Mouse (Mus musculus): ENCODE results near the gene Ifit2. TPM values are rescaled to one million over a fixed set of nuclear protein-coding genes. Genes with fewer than 3 reads are reported as not detected.

Ifit2 gene
- polyA plus RNA-seq, 1 experiment from 2014 or later = 12.5 TPM

DNA sequence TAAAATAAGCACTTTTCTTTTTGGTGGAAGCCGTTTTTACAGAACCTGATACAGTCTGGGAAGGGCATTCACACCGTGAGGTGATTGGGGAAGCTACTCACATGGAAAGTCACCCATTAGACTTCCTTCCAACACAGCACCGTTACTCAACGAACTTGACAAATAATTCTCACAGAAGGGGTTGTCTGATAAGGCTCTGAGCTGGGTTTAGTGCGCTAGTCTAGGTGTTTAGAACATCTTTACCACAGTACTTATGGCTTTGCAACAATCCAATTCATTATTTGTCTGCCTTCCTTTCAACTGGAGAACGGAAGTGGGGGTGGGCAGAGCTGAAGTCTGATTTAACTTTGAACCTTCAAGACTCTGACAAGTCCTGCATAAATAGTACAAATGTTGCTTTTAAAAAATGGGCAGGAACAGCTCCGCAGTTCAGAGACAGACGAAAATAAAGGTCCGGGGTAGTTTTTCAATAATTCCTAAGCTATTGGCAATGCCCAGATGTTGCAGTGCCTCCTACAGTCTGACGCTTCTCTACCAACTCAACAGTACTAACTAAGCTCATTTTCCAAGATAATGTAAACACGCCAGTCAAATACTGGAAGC, 24.1 kb upstream of the Ifit2 start:
- Histone ChIP-seq H3K27ac (replicated peaks; ENCODE audit: low read depth, low read length) (no peak overlapping the region), H3K4me3 (ENCODE audit: low read depth, low read length) (peak overlapping the region; percentile 71), H3K4me2 (ENCODE audit: low read depth, low read length) (peak overlapping the region; percentile 79), H3K9me3 (replicated peaks; ENCODE audit: control insufficient read depth, low read length) (no peaks in the 10 kb centered on the region), H3K36me3 (replicated peaks; ENCODE audit: control insufficient read depth, insufficient read depth, low read depth, low read length) (no peaks in the 10 kb centered on the region), H3K27me3 (ENCODE audit: control insufficient read depth, insufficient read depth, low read length) (no peaks in the 10 kb centered on the region), H3K4me1 (ENCODE audit: control insufficient read depth, insufficient read depth, low read length) (no peaks in the 10 kb centered on the region), H3K9ac (replicated peaks; ENCODE audit: low read length) (peak overlapping the region; percentile 74)
- peak; percentile 28 for DNase-seq (ENCODE audit: low spot score)
- ATAC-seq (replicated peaks; ENCODE audit: insufficient number of reproducible peaks, low FRiP score, low TSS enrichment, low read depth) = no peak
- WGBS = 36% methylated on average over 11 of the region's 11 CpGs

DNA sequence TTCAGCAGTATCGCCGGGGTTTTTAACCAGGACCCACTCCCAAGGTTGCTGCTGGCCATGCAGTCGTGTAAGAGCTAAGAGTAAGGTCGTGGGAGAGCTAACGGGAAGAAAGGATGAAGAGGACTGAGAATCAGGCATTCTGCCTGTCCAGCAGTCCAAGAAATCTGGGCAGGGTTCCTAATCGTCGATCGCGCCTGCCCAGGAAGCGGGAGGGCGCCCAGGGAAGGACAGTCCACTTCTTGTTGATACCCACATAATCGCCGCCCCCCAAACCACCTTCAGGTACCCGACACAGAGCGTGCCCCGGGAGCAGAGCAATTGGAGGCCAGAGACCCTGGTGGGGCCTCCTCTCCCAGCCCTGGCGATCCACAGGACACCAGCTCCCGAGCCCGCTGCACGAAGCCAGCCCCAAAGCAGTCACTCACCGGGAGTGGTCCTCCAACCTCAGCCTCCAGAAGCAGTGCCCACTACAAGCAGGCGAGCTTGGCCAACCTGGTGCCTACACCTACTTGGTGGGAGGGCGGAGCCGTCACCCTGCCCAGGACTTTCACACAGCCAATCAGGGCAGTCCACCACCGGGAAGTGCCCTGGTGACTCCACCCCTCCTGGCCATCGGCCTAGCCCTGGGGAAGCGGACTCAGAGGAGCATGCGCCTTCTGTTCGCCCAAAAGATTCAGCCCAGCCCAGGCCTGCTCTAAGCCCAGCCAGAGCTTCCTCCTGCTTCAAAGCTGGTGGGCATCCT, 23.4 kb upstream of the Ifit2 start, which contains the start of gene Lipa:
TSS of gene Lipa (minus strand) at position 534 of the 742 bp plus-strand sequence.
- H3K4me1 ChIP-seq (ENCODE audit: control insufficient read depth, insufficient read depth, low read length) = no peaks in the 10 kb centered on the region
- DNase-seq (ENCODE audit: low spot score) (peak; percentile 91), ATAC-seq (replicated peaks; ENCODE audit: insufficient number of reproducible peaks, low FRiP score, low TSS enrichment, low read depth) (peak; percentile 100)
- H3K9me3 ChIP-seq (replicated peaks; ENCODE audit: control insufficient read depth, low read length) = no peaks in the 10 kb centered on the region
- no peaks in the 10 kb centered on the region for H3K27me3 ChIP-seq (ENCODE audit: control insufficient read depth, insufficient read depth, low read length)
- WGBS = under 1% methylated on average over 29 of the region's 29 CpGs
- peak within 1 kb of the TSS; percentile 71 for H3K4me3 ChIP-seq (ENCODE audit: low read depth, low read length)
- no peak within 1 kb of the TSS for H3K27ac ChIP-seq (replicated peaks; ENCODE audit: low read depth, low read length)
- H3K36me3 ChIP-seq (replicated peaks; ENCODE audit: control insufficient read depth, insufficient read depth, low read depth, low read length) = no peaks in the 10 kb centered on the region
- H3K9ac ChIP-seq (replicated peaks; ENCODE audit: low read length) = peak within 1 kb of the TSS; percentile 74
- H3K4me2 ChIP-seq (ENCODE audit: low read depth, low read length) = peak within 1 kb of the TSS; percentile 79

DNA sequence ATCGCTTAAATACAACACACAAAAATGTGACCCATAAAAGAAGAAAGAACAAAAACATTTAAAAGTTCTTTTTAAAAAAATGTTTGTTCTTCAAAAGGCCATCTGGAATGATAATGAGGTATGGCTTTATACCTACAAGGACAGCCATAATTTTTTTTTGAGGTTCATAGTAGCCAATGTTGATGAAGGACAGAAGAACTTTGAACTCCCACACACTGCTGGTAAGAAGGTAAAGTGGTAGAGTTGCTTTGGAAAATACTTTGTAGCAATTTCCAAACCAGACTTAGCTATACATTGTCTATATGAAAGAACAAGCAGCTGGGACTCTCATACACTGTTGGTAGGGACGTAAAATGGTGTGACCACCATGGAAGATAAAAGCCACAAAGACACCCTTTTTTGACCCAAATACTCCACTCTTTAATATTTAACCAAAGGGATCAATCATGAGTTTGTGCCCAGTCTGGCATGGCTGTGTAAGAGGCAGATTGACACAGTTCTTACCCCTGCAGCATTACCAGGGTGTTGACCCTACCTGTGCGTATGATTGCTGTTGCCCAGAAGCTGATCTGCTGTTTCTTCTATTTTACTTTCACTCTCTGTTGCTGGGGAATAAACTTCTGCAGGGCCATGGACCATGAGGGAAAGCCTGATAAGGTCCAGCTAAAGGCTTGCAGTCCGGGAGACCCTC, 18.3 kb upstream of the Ifit2 start:
- no peak for ATAC-seq (replicated peaks; ENCODE audit: insufficient number of reproducible peaks, low FRiP score, low TSS enrichment, low read depth)
- Histone ChIP-seq H3K27me3 (ENCODE audit: control insufficient read depth, insufficient read depth, low read length) (no peaks in the 10 kb centered on the region), H3K4me2 (ENCODE audit: low read depth, low read length) (no peak overlapping the region), H3K36me3 (replicated peaks; ENCODE audit: control insufficient read depth, insufficient read depth, low read depth, low read length) (no peaks in the 10 kb centered on the region), H3K27ac (replicated peaks; ENCODE audit: low read depth, low read length) (no peak overlapping the region), H3K9ac (replicated peaks; ENCODE audit: low read length) (no peak overlapping the region), H3K4me3 (ENCODE audit: low read depth, low read length) (no peak overlapping the region), H3K4me1 (ENCODE audit: control insufficient read depth, insufficient read depth, low read length) (no peaks in the 10 kb centered on the region), H3K9me3 (replicated peaks; ENCODE audit: control insufficient read depth, low read length) (no peaks in the 10 kb centered on the region)
- no peak for DNase-seq (ENCODE audit: low spot score)
- 90% methylated on average over 4 of the region's 4 CpGs for WGBS

DNA sequence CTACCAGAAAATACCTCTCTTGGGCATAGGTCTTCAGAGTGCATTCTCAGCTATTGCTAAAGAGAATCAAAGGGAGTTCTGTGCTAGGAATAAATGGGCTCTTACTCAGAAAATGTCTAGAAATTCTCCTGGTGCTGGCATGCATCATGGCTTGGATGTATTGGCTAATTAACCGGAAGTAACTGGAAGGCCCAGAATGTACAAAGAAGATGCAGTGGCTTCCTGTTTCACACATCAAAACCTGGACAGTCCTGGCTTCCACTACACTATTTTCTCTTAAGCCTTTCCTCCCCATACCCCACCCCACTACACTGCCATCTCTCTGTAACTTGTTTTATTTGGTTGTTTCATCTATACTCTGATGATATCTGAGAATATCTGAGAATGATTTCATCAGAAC, 11.1 kb upstream of the Ifit2 start:
- ATAC-seq (replicated peaks; ENCODE audit: insufficient number of reproducible peaks, low FRiP score, low TSS enrichment, low read depth) (no peak), DNase-seq (ENCODE audit: low spot score) (no peak)
- Histone ChIP-seq H3K4me2 (ENCODE audit: low read depth, low read length) (no peak overlapping the region), H3K9me3 (replicated peaks; ENCODE audit: control insufficient read depth, low read length) (no peaks in the 10 kb centered on the region), H3K4me3 (ENCODE audit: low read depth, low read length) (no peak overlapping the region), H3K4me1 (ENCODE audit: control insufficient read depth, insufficient read depth, low read length) (no peaks in the 10 kb centered on the region), H3K27me3 (ENCODE audit: control insufficient read depth, insufficient read depth, low read length) (no peaks in the 10 kb centered on the region), H3K9ac (replicated peaks; ENCODE audit: low read length) (no peak overlapping the region), H3K27ac (replicated peaks; ENCODE audit: low read depth, low read length) (no peak overlapping the region), H3K36me3 (replicated peaks; ENCODE audit: control insufficient read depth, insufficient read depth, low read depth, low read length) (no peaks in the 10 kb centered on the region)
- WGBS = 85% methylated on average over 1 of the region's 1 CpGs

DNA sequence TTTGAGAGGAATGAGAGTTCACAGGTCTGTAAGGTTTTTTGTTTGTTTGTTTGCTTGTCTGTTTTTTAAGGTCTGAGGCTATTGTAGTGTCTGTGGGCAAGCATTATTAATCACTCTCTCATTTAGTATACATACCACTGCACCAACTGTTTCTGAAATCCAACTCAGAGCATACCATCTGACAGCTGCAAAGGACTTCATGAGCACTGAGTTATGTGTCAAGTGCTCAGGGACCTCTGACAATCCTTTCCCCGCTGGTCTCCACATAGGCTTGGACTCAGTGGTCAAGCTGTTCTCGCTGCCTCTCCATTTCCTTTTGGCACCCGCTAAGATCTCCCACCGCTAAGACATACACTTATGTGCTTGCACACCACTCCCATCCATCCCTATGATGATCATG, 4.3 kb upstream of the Ifit2 start:
- DNase-seq (ENCODE audit: low spot score) = no peak

DNA sequence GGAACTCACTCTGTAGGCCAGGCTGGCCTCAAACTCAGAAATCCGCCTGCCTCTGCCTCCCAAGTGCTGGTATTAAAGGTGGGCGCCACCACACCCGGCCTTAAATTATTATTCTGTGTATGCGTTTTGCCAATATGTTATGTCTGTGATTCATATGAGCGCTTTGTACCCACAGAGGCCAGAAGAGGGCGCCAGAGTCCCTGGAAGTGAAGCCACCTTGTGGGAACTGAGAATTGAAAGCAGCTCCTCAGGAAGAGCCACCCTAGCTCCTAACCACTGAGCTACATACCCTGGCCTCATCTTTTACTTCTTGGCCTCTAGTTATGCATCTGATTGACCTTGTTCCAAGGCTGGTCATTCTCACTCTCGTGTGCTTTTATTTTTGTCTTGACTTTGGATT, 2.5 kb upstream of the Ifit2 start:
- Histone ChIP-seq H3K9me3 (replicated peaks; ENCODE audit: control insufficient read depth, low read length) (no peaks in the 10 kb centered on the region), H3K9ac (replicated peaks; ENCODE audit: low read length) (no peak overlapping the region), H3K36me3 (replicated peaks; ENCODE audit: control insufficient read depth, insufficient read depth, low read depth, low read length) (no peaks in the 10 kb centered on the region), H3K4me2 (ENCODE audit: low read depth, low read length) (no peak overlapping the region), H3K27ac (replicated peaks; ENCODE audit: low read depth, low read length) (no peak overlapping the region), H3K27me3 (ENCODE audit: control insufficient read depth, insufficient read depth, low read length) (no peaks in the 10 kb centered on the region), H3K4me1 (ENCODE audit: control insufficient read depth, insufficient read depth, low read length) (no peaks in the 10 kb centered on the region), H3K4me3 (ENCODE audit: low read depth, low read length) (no peak overlapping the region)
- WGBS = 27% methylated on average over 7 of the region's 7 CpGs
- ATAC-seq (replicated peaks; ENCODE audit: insufficient number of reproducible peaks, low FRiP score, low TSS enrichment, low read depth) (no peak), DNase-seq (ENCODE audit: low spot score) (peak; percentile 80)

More for the DNA sequence above, 4.3 kb upstream of the Ifit2 start:
- Histone ChIP-seq H3K27me3 (ENCODE audit: control insufficient read depth, insufficient read depth, low read length) (no peaks in the 10 kb centered on the region), H3K27ac (replicated peaks; ENCODE audit: low read depth, low read length) (no peak overlapping the region), H3K4me2 (ENCODE audit: low read depth, low read length) (no peak overlapping the region), H3K4me1 (ENCODE audit: control insufficient read depth, insufficient read depth, low read length) (no peaks in the 10 kb centered on the region), H3K36me3 (replicated peaks; ENCODE audit: control insufficient read depth, insufficient read depth, low read depth, low read length) (no peaks in the 10 kb centered on the region), H3K9ac (replicated peaks; ENCODE audit: low read length) (no peak overlapping the region), H3K4me3 (ENCODE audit: low read depth, low read length) (no peak overlapping the region), H3K9me3 (replicated peaks; ENCODE audit: control insufficient read depth, low read length) (no peaks in the 10 kb centered on the region)
- WGBS = 87% methylated on average over 4 of the region's 4 CpGs
- no peak for ATAC-seq (replicated peaks; ENCODE audit: insufficient number of reproducible peaks, low FRiP score, low TSS enrichment, low read depth)

DNA sequence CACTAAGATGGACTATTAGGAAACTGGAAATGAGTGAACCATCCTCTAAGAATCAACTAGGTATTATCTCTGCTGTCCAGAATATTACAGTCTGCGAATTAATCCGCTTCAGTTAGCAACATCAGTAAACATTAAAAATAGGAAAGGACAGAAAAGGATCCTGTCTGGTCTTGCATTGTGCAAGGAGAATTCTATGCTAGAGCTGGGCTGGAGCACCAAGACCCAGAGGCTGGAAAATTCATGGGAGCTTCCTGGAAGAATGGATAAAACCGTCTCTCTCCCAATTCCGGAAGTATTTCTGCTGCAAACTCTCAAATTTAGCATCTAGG, 325 bp upstream of the Ifit2 start:
- no peaks in the 10 kb centered on the region for H3K9me3 ChIP-seq (replicated peaks; ENCODE audit: control insufficient read depth, low read length)
- H3K27me3 ChIP-seq (ENCODE audit: control insufficient read depth, insufficient read depth, low read length) = no peaks in the 10 kb centered on the region
- H3K9ac ChIP-seq (replicated peaks; ENCODE audit: low read length) = 0 out of 2 replicates have a peak overlapping the region, but pooled peaks have one; percentile 32
- DNase-seq (ENCODE audit: low spot score) = no peak
- WGBS = 41% methylated on average over 4 of the region's 4 CpGs
- peak overlapping the region; percentile 51 for H3K4me2 ChIP-seq (ENCODE audit: low read depth, low read length)
- H3K27ac ChIP-seq (replicated peaks; ENCODE audit: low read depth, low read length) = no peak overlapping the region
- peak overlapping the region; percentile 50 for H3K4me3 ChIP-seq (ENCODE audit: low read depth, low read length)
- ATAC-seq (replicated peaks; ENCODE audit: insufficient number of reproducible peaks, low FRiP score, low TSS enrichment, low read depth) = no peak
- H3K36me3 ChIP-seq (replicated peaks; ENCODE audit: control insufficient read depth, insufficient read depth, low read depth, low read length) = no peaks in the 10 kb centered on the region
- H3K4me1 ChIP-seq (ENCODE audit: control insufficient read depth, insufficient read depth, low read length) = no peaks in the 10 kb centered on the region; the same call in 1 of the 2 replicates

DNA sequence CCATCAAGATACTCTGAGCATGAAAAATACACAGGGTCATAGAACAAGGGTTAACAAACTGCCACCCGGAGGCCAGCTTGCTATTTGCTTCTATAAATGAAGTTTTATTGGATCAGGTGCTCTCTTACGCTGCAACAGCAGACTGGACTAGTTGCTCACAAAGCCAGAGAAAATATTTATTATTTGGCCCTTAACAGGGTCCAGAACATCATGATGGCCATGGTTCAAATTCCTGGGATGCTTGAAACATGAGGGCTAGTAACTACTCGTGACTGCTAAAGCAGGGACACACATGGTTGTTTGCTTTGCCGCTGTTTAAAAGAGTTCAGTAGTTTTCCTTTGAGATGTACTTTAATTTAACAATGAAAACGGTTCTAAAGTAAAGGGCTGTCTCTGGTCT, 1.5 kb downstream of the Ifit2 start:
- Histone ChIP-seq H3K27me3 (ENCODE audit: control insufficient read depth, insufficient read depth, low read length) (no peaks in the 10 kb centered on the region), H3K27ac (replicated peaks; ENCODE audit: low read depth, low read length) (no peak overlapping the region), H3K9ac (replicated peaks; ENCODE audit: low read length) (no peak overlapping the region), H3K4me2 (ENCODE audit: low read depth, low read length) (no peak overlapping the region), H3K4me3 (ENCODE audit: low read depth, low read length) (no peak overlapping the region), H3K36me3 (replicated peaks; ENCODE audit: control insufficient read depth, insufficient read depth, low read depth, low read length) (no peaks in the 10 kb centered on the region), H3K4me1 (ENCODE audit: control insufficient read depth, insufficient read depth, low read length) (no peaks in the 10 kb centered on the region; the same call in 1 of the 2 replicates), H3K9me3 (replicated peaks; ENCODE audit: control insufficient read depth, low read length) (no peaks in the 10 kb centered on the region)
- DNase-seq (ENCODE audit: low spot score) = no peak
- no peak for ATAC-seq (replicated peaks; ENCODE audit: insufficient number of reproducible peaks, low FRiP score, low TSS enrichment, low read depth)
- 60% methylated on average over 5 of the region's 5 CpGs for WGBS

All from embryonic facial prominence, embryonic 11.5 days (tissue).